In genomic region chr7:111122531-111123130, GRCm38 (mm10) we compare ENCODE assay signal across 8 mouse cellular contexts. TPM values are rescaled to one million over a fixed set of nuclear protein-coding genes. Genes with fewer than 3 reads are reported as not detected.
DNase-seq lines count a peak whose midpoint lies in the region; ATAC-seq and TF ChIP-seq lines count a peak whose summit lies in the region.

No protein-coding gene starts in this region.

- H3K79me2 ChIP-seq in C2C12 (ENCODE audit: control insufficient read depth, insufficient read depth) (no peaks in the 10 kb centered on the region), myocyte (ENCODE audit: control insufficient read depth, insufficient read depth) (no peaks in the 10 kb centered on the region)
- H3K79me2 ChIP-seq in liver, adult 2 months (ENCODE audit: control insufficient read depth, insufficient read depth, low read length), result no peaks in the 10 kb centered on the region

- under 1% methylated on average over 44 of the region's 44 CpGs for WGBS in heart, embryonic 11.5 days (ENCODE audit: insufficient replicate concordance)
- WGBS in kidney, embryonic 16.5 days, result 0% methylated on average over 44 of the region's 44 CpGs
- under 1% methylated on average over 44 of the region's 44 CpGs for WGBS in liver, adult 2 months

- peaks cover 38% of the 10 kb centered on the region for H3K4me1 ChIP-seq in erythroblast, embryonic 14.5 days (ENCODE audit: control insufficient read depth)
- H3K4me1 ChIP-seq in heart, embryonic 11.5 days (ENCODE audit: control insufficient read depth, insufficient read depth, low read length), result peaks cover 6% of the 10 kb centered on the region
- H3K4me1 ChIP-seq in kidney, embryonic 16.5 days (ENCODE audit: insufficient read depth, low read length), result peaks cover 8% of the 10 kb centered on the region
- H3K4me1 ChIP-seq in liver, adult 2 months (ENCODE audit: control insufficient read depth, insufficient read depth, low read length), result peaks cover 5% of the 10 kb centered on the region

- peak; percentile 88; the same call in 1 of the 2 replicates for TF ChIP-seq POLR2A in brain, embryonic 14.5 days (IDR thresholded peaks at IDR 0.05; ENCODE audit: borderline replicate concordance, extremely low read depth, insufficient read depth, insufficient read length, poor library complexity, severe bottlenecking)
- peak; percentile 88 for TF ChIP-seq POLR2A in liver, adult 2 months (IDR thresholded peaks at IDR 0.05; ENCODE audit: extremely low read depth, insufficient read depth, low read length)
- peak; percentile 74 for TF ChIP-seq POLR2A in myocyte (IDR thresholded peaks at IDR 0.05; ENCODE audit: insufficient read length, low read depth)

- no peaks in the 10 kb centered on the region for H3K79me3 ChIP-seq in C2C12 (ENCODE audit: low read depth)

- peak overlapping the region; percentile 93 for H3K27ac ChIP-seq in heart, embryonic 11.5 days (ENCODE audit: low read depth, low read length)
- H3K27ac ChIP-seq in kidney, embryonic 16.5 days (ENCODE audit: low read length), result peak overlapping the region; percentile 99
- H3K27ac ChIP-seq in liver, adult 2 months (replicated peaks; ENCODE audit: insufficient read depth, low read depth, low read length), result peak overlapping the region; percentile 89

- H3K9ac ChIP-seq in heart, embryonic 11.5 days (ENCODE audit: low read depth, low read length), result peak overlapping the region; percentile 84
- peak overlapping the region; percentile 95 for H3K9ac ChIP-seq in kidney, embryonic 16.5 days (replicated peaks; ENCODE audit: low read length)
- H3K9ac ChIP-seq in liver, adult 2 months (ENCODE audit: low read depth, low read length), result peak overlapping the region; percentile 75

- H3K36me3 ChIP-seq in C2C12 (ENCODE audit: control insufficient read depth, insufficient read depth) (no peaks in the 10 kb centered on the region), myocyte (ENCODE audit: control insufficient read depth, insufficient read depth) (no peaks in the 10 kb centered on the region)
- peaks cover 15% of the 10 kb centered on the region for H3K36me3 ChIP-seq in erythroblast, embryonic 14.5 days (ENCODE audit: control insufficient read depth)
- 0 out of 2 replicates have a peak, but pooled peaks cover 2% of the 10 kb centered on the region for H3K36me3 ChIP-seq in heart, embryonic 11.5 days (ENCODE audit: control insufficient read depth, insufficient read depth, low read length)
- H3K36me3 ChIP-seq in kidney, embryonic 16.5 days (ENCODE audit: insufficient read depth, low read length), result no peaks in the 10 kb centered on the region
- H3K36me3 ChIP-seq in liver, adult 2 months (ENCODE audit: control insufficient read depth, insufficient read depth, low read length), result peaks cover 3% of the 10 kb centered on the region
- H3K36me3 ChIP-seq in splenic B cell, adult 2 months (ENCODE audit: control insufficient read depth, insufficient read depth, low read length, poor library complexity, severe bottlenecking), result 0 out of 2 replicates have a peak, but pooled peaks cover 1% of the 10 kb centered on the region

- DNase-seq in brain, embryonic 14.5 days (ENCODE audit: low read depth), result peak; percentile 99
- DNase-seq in liver, adult 2 months (ENCODE audit: extremely low read depth, low read depth, low spot score), result peak; percentile 93
- DNase-seq in splenic B cell, adult 2 months (ENCODE audit: low read depth, low spot score), result peak; percentile 98

- no peak for TF ChIP-seq CTCF in C2C12 (IDR thresholded peaks at IDR 0.05; ENCODE audit: control insufficient read depth, insufficient read depth, insufficient read length)
- TF ChIP-seq CTCF in brain, embryonic 14.5 days (IDR thresholded peaks at IDR 0.05; ENCODE audit: borderline replicate concordance, extremely low read depth, insufficient read depth, insufficient read length), result no peak
- no peak for TF ChIP-seq CTCF in liver, adult 2 months (IDR thresholded peaks at IDR 0.05; ENCODE audit: low read depth, low read length)

- no peaks in the 10 kb centered on the region for H3K9me3 ChIP-seq in erythroblast, embryonic 14.5 days (ENCODE audit: control insufficient read depth, low read length)
- H3K9me3 ChIP-seq in heart, embryonic 11.5 days (replicated peaks; ENCODE audit: control insufficient read depth, low read length), result no peaks in the 10 kb centered on the region
- no peaks in the 10 kb centered on the region for H3K9me3 ChIP-seq in kidney, embryonic 16.5 days (ENCODE audit: low read length)

- peak overlapping the region; percentile 50 for H3K4me3 ChIP-seq in C2C12 (ENCODE audit: insufficient read depth, poor library complexity, severe bottlenecking)
- peak overlapping the region; percentile 81 for H3K4me3 ChIP-seq in erythroblast, embryonic 14.5 days (replicated peaks)
- H3K4me3 ChIP-seq in heart, embryonic 11.5 days (ENCODE audit: low read depth, low read length), result peak overlapping the region; percentile 59
- H3K4me3 ChIP-seq in kidney, embryonic 16.5 days (ENCODE audit: low read length), result peak overlapping the region; percentile 75
- H3K4me3 ChIP-seq in liver, adult 2 months (ENCODE audit: insufficient read depth, low read depth, low read length), result peak overlapping the region; percentile 66
- H3K4me3 ChIP-seq in myocyte, result peak overlapping the region; percentile 90

- H3K27me3 ChIP-seq in C2C12 (ENCODE audit: control insufficient read depth, insufficient read depth, insufficient read length) (no peaks in the 10 kb centered on the region), myocyte (ENCODE audit: control insufficient read depth, insufficient read depth, insufficient read length) (no peaks in the 10 kb centered on the region)
- H3K27me3 ChIP-seq in erythroblast, embryonic 14.5 days (ENCODE audit: control insufficient read depth), result no peaks in the 10 kb centered on the region
- no peaks in the 10 kb centered on the region for H3K27me3 ChIP-seq in heart, embryonic 11.5 days (ENCODE audit: control insufficient read depth, insufficient read depth, low read length)
- H3K27me3 ChIP-seq in kidney, embryonic 16.5 days (ENCODE audit: insufficient read depth, low read length), result no peaks in the 10 kb centered on the region
- no peaks in the 10 kb centered on the region for H3K27me3 ChIP-seq in liver, adult 2 months (ENCODE audit: control insufficient read depth, insufficient read depth, low read length)
- H3K27me3 ChIP-seq in splenic B cell, adult 2 months (ENCODE audit: control insufficient read depth, insufficient read depth, low read length, poor library complexity, severe bottlenecking), result no peaks in the 10 kb centered on the region

- peak; percentile 99 for ATAC-seq in heart, embryonic 11.5 days (replicated peaks; ENCODE audit: insufficient number of reproducible peaks, low FRiP score, low TSS enrichment)
- ATAC-seq in kidney, embryonic 16.5 days (ENCODE audit: low FRiP score, low TSS enrichment), result peak; percentile 100

- peak overlapping the region; percentile 87 for H3K4me2 ChIP-seq in heart, embryonic 11.5 days
- H3K4me2 ChIP-seq in kidney, embryonic 16.5 days (replicated peaks; ENCODE audit: low read depth, low read length), result peak overlapping the region; percentile 88
- peak overlapping the region; percentile 95 for H3K4me2 ChIP-seq in myocyte (ENCODE audit: low read depth)

- H3ac ChIP-seq in C2C12 (ENCODE audit: control insufficient read depth, insufficient read length, low read depth) (peak overlapping the region; percentile 88), myocyte (ENCODE audit: control insufficient read depth, insufficient read length) (peak overlapping the region; percentile 62)

TF ChIP-seq in C2C12, 6 proteins besides CTCF, POLR2A, EP300 and RAD21:
- TF ChIP-seq CEBPB (IDR thresholded peaks at IDR 0.05; ENCODE audit: low read depth) (no peak), FOSL1 (IDR thresholded peaks at IDR 0.05; ENCODE audit: insufficient read depth, low read length, poor library complexity, severe bottlenecking) (no peak), MYOG (IDR thresholded peaks at IDR 0.05; ENCODE audit: control insufficient read depth, extremely low read depth, insufficient read length) (no peak), MAX (IDR thresholded peaks at IDR 0.05) (peak; percentile 83), MYOD1 (IDR thresholded peaks at IDR 0.05; ENCODE audit: control insufficient read depth, insufficient read length, low read depth) (no peak), USF1 (IDR thresholded peaks at IDR 0.05; ENCODE audit: low read depth) (no peak)

TF ChIP-seq in myocyte, 11 proteins besides CTCF, POLR2A, EP300 and RAD21:
- TF ChIP-seq SRF (IDR thresholded peaks at IDR 0.05; ENCODE audit: control insufficient read depth, insufficient read length, low read depth) (peak; percentile 51), CEBPB (IDR thresholded peaks at IDR 0.05; ENCODE audit: insufficient read depth, poor library complexity, severe bottlenecking) (no peak), E2F4 (IDR thresholded peaks at IDR 0.05; ENCODE audit: insufficient read depth) (no peak), POLR2AphosphoS2 (IDR thresholded peaks at IDR 0.05; ENCODE audit: insufficient read length, low read depth) (peak; percentile 83)

RNA-seq across cellular contexts. Expression of gene Eif4g2, which starts 39.8 kb away (rescaled TPM):
- polyA plus RNA-seq in C2C12 (2012; fragmentation: generic; extraction: Trizol) (386 TPM), myocyte (2012; fragmentation: generic; extraction: Trizol) (408 TPM)
- 594 and 722 TPM in 2 replicates for polyA plus RNA-seq in brain, embryonic 14.5 days (2012; rRNA removed)
- polyA plus RNA-seq in erythroblast, embryonic 14.5 days (2012), result 36.1 and 50.3 TPM in 2 replicates
- polyA plus RNA-seq in heart, embryonic 11.5 days (2014; fragmentation: Nextera tagmentation; extraction: Ambion mirVana), result 884 and 1,030 TPM in 2 replicates
- 856 and 968 TPM in 2 replicates for polyA plus RNA-seq in kidney, embryonic 16.5 days (2015; fragmentation: Nextera tagmentation; extraction: Ambion mirVana)
- 210 and 323 TPM in 2 replicates for total RNA-seq in liver, adult 2 months (2014; rRNA removed)
- 64.7 and 69.7 TPM in 2 replicates for polyA plus RNA-seq in liver, adult 2 months (2012; rRNA removed)

Comparison
In these comparisons a context has a peak if more than half of its experiments do, and no peak if none do; other contexts are left out.
1. Peak in every context shown above with its lines: DNase-seq, ATAC-seq, H3K4me3 ChIP-seq and H3K27ac ChIP-seq.